Mouse (Mus musculus): Measurements from ENCODE around the gene Cacna1i.
A peak's percentile ranks its signal among the peaks of the same experiment; 100 is the strongest.

Cacna1i gene

GRCm38 (mm10) chr15:80286851-80287415 lies at the start of gene Cacna1i:
Cacna1i (plus strand) TSS chr15:80287238.
- no peak for DNase-seq

- no peak for DNase-seq
Measured at GRCm38 (mm10) chr15:80248135-80248534, 38.9 kb upstream of the Cacna1i start.

GRCm38 (mm10) chr15:80248596-80248995 lies 38.4 kb upstream of the Cacna1i start:
- DNase-seq, result no peak

GRCm38 (mm10) chr15:80249672-80250071 lies 37.4 kb upstream of the Cacna1i start:
- no peak for DNase-seq

- no peak for DNase-seq
Measured at GRCm38 (mm10) chr15:80250586-80250985, 36.5 kb upstream of the Cacna1i start.

- DNase-seq, result no peak
Measured at GRCm38 (mm10) chr15:80253530-80253929, 33.5 kb upstream of the Cacna1i start.

GRCm38 (mm10) chr15:80254207-80254606 lies 32.8 kb upstream of the Cacna1i start:
- DNase-seq, result peak in 1 of 2 experiments; percentile 38

- peak; percentile 98 to 99 for DNase-seq
Measured at GRCm38 (mm10) chr15:80254847-80255645, 32.0 kb upstream of the Cacna1i start, which contains the start of gene Atf4. Atf4 (plus strand) TSS chr15:80255184.

GRCm38 (mm10) chr15:80255646-80256121 lies 31.4 kb upstream of the Cacna1i start:
- peak; percentile 84 to 91 for DNase-seq

- DNase-seq, result peak in 1 of 2 experiments; percentile 27
Measured at GRCm38 (mm10) chr15:80256242-80256641, 30.8 kb upstream of the Cacna1i start.

GRCm38 (mm10) chr15:80256656-80257601 lies 30.1 kb upstream of the Cacna1i start:
- DNase-seq, result no peak

- DNase-seq, result peak in 1 of 2 experiments; percentile 26
Measured at GRCm38 (mm10) chr15:80257602-80258239, 29.3 kb upstream of the Cacna1i start.

GRCm38 (mm10) chr15:80258240-80259170 lies 28.5 kb upstream of the Cacna1i start:
- no peak for DNase-seq

- DNase-seq, result no peak
Measured at GRCm38 (mm10) chr15:80259406-80260045, 27.5 kb upstream of the Cacna1i start.

- peak; percentile 80 to 93 for DNase-seq
Measured at GRCm38 (mm10) chr15:80260677-80261076, 26.4 kb upstream of the Cacna1i start.

GRCm38 (mm10) chr15:80261100-80261499 lies 25.9 kb upstream of the Cacna1i start:
- no peak for DNase-seq

GRCm38 (mm10) chr15:80263610-80264575 lies 23.1 kb upstream of the Cacna1i start, which contains the start of gene Rps19bp1:
Rps19bp1 (minus strand) TSS chr15:80264315.
- peak; percentile 88 to 93 for DNase-seq

GRCm38 (mm10) chr15:80266281-80266680 lies 20.8 kb upstream of the Cacna1i start:
- peak; percentile 89 to 91 for DNase-seq

GRCm38 (mm10) chr15:80271858-80272396 lies 15.1 kb upstream of the Cacna1i start:
- DNase-seq, result no peak

All from kidney, postnatal 36 days (tissue).